Comparison of ENCODE assay signal across 24 mouse cellular contexts in genomic region chr7:105813326-105813725, GRCm38 (mm10). TPM values are rescaled to one million over a fixed set of nuclear protein-coding genes. Genes with fewer than 3 reads are reported as not detected.
"Had no signal": no experiment of that assay in that cellular context is flagged by ENCODE, and none has a peak within 500 bp of the region (broad histone marks: within the 10 kb centered on the region; RNA-seq: fewer than 3 reads in every experiment).

No protein-coding gene starts in this region.

- H3K27me3 ChIP-seq: hindbrain, embryonic 12.5 days; intestine, embryonic 15.5 days; limb, embryonic 12.5 days; liver, embryonic 13.5 days had no signal

- H3K9me3 ChIP-seq: heart, embryonic 10.5 days; hindbrain, embryonic 10.5 days; hindbrain, embryonic 12.5 days; intestine, embryonic 15.5 days; limb, embryonic 10.5 days; limb, embryonic 12.5 days; liver, embryonic 13.5 days had no signal

- H3K4me3 ChIP-seq: heart, embryonic 10.5 days; hindbrain, embryonic 10.5 days; hindbrain, embryonic 12.5 days; intestine, embryonic 15.5 days; layer of hippocampus, adult 2 months; left cerebral cortex, adult 2 months; limb, embryonic 10.5 days; limb, embryonic 12.5 days; liver, embryonic 13.5 days had no signal

- DNase-seq: gastrocnemius, postnatal 25 days; heart, postnatal 10 days; heart, postnatal 4 days; kidney, adult 18-20 months; kidney, adult 8-10 months; kidney, postnatal 10 days; kidney, postnatal 25 days; kidney, postnatal 4 days; liver; liver, embryonic 13.5 days had no signal

- H3K27ac ChIP-seq: heart, embryonic 10.5 days; hindbrain, embryonic 10.5 days; hindbrain, embryonic 12.5 days; hindbrain, embryonic 14.5 days; intestine, embryonic 15.5 days; layer of hippocampus, adult 2 months; left cerebral cortex, adult 2 months; limb, embryonic 10.5 days; limb, embryonic 12.5 days; liver, embryonic 13.5 days had no signal

- ATAC-seq: hindbrain, embryonic 16.5 days; inflammation-experienced regulatory T-cells, adult 6 months; intestine, embryonic 15.5 days; intestine, postnatal 0 days had no signal

- H3K9ac ChIP-seq: hindbrain, embryonic 12.5 days; hindbrain, embryonic 14.5 days; intestine, embryonic 15.5 days; limb, embryonic 12.5 days; liver, embryonic 13.5 days had no signal

- H3K4me2 ChIP-seq: hindbrain, embryonic 12.5 days; hindbrain, embryonic 14.5 days; intestine, embryonic 15.5 days; limb, embryonic 12.5 days; liver, embryonic 11.5 days; liver, embryonic 13.5 days had no signal

RNA-seq across cellular contexts. Expression of gene Dchs1, which starts 25.9 kb away (rescaled TPM):
- total RNA-seq: granulocyte monocyte progenitor cell, adult 5-6 weeks had no signal
